Mouse (Mus musculus): ENCODE measurements at regions not wholly inside any gene's neighbourhood (a gene's known extent, or its start where the extent isn't known, plus 50 kb on each side); places are given as distances from the start of the nearest gene placed in this dataset.

GRCm38 (mm10) chr8:125619336-125619906 lies 49.8 kb upstream of the Sipa1l2 start:
- DNase-seq (ENCODE audit: low spot score): peak; percentile 48

Measured in embryo, embryonic 10 days (tissue).